Mouse (Mus musculus): ENCODE data around the gene Evi5. TPM values are rescaled to one million over a fixed set of nuclear protein-coding genes. Genes with fewer than 3 reads are reported as not detected.

Gene Evi5
- polyA plus RNA-seq, 1 experiment from 2014 or later = 74.0 TPM

GRCm38 (mm10) chr5:107695019-107695418, 179.9 kb downstream of the Evi5 start:
- no peak overlapping the region for H3K27ac ChIP-seq (ENCODE audit: low read length)
- DNase-seq (ENCODE audit: low spot score) (no peak), ATAC-seq (no peak)
- no peak overlapping the region for H3K4me2 ChIP-seq (replicated peaks; ENCODE audit: low read depth, low read length)
- no peaks in the 10 kb centered on the region for H3K36me3 ChIP-seq (ENCODE audit: insufficient read depth, low read length)
- H3K9ac ChIP-seq (replicated peaks; ENCODE audit: low read depth) = no peak overlapping the region
- H3K4me1 ChIP-seq (ENCODE audit: insufficient read depth, low read depth, low read length) = no peaks in the 10 kb centered on the region
- H3K9me3 ChIP-seq (ENCODE audit: low read length) = no peaks in the 10 kb centered on the region
- no peak overlapping the region for H3K4me3 ChIP-seq (ENCODE audit: low read depth, low read length)
- no peaks in the 10 kb centered on the region for H3K27me3 ChIP-seq (replicated peaks; ENCODE audit: insufficient read depth, low read length)
- TF ChIP-seq EP300 (IDR thresholded peaks at IDR 0.05) (no peak), CTCF (IDR thresholded peaks at IDR 0.05) (no peak)
- 80% methylated on average over 3 of the region's 3 CpGs for WGBS

Other genes with a start within 250 kb of the Evi5 start
- 0.08 TPM in 2 replicates for gene Gfi1, start 149.1 kb downstream of the Evi5 start, polyA plus RNA-seq (2015; fragmentation: Nextera tagmentation; extraction: Ambion mirVana)
- gene Ube2d2b, start 45.0 kb downstream of the Evi5 start, polyA plus RNA-seq (2015; fragmentation: Nextera tagmentation; extraction: Ambion mirVana) = 0.11 and 0.15 TPM in 2 replicates
- gene Rpl5, start 25.4 kb upstream of the Evi5 start, polyA plus RNA-seq (2015; fragmentation: Nextera tagmentation; extraction: Ambion mirVana) = 27.9 and 29.6 TPM in 2 replicates
- gene Fam69a, start 112.0 kb upstream of the Evi5 start, polyA plus RNA-seq (2015; fragmentation: Nextera tagmentation; extraction: Ambion mirVana) = 29.4 and 33.9 TPM in 2 replicates
- 39.0 and 47.5 TPM in 2 replicates for gene Mtf2, start 190.6 kb upstream of the Evi5 start, polyA plus RNA-seq (2015; fragmentation: Nextera tagmentation; extraction: Ambion mirVana)

All from lung, postnatal 0 days (tissue).